Mouse (Mus musculus) CH12.LX (cell line): ENCODE measurements around the gene Pklr. TPM values are rescaled to one million over a fixed set of nuclear protein-coding genes. Genes with fewer than 3 reads are reported as not detected.

Source experiments
- DNase-seq: peaks from one replicate; pipeline ENCODE4 v3.0.0-alpha.2; 2013; ENCODE audit errors: extremely low read depth
- H3K27ac ChIP-seq: 2 replicates; pipeline ENCODE4 v1.5.1; 2012; ENCODE audit warnings: low read depth, mild to moderate bottlenecking, control low read depth, moderate library complexity; ENCODE audit not compliant: insufficient read depth
- H3K27me3 ChIP-seq: replicated peaks from 2 replicates; pipeline ENCODE3; 2012; ENCODE audit warnings: inconsistent platforms
- H3K36me3 ChIP-seq, 2 experiments: replicated peaks in 1 of 2; 2 replicates each; pipeline versions ENCODE3 to v1.6.1; 2012; ENCODE audit warnings: inconsistent platforms in 1 of 2, low read length in 1 of 2, mild to moderate bottlenecking in 1 of 2, mixed read lengths in 1 of 2, moderate library complexity in 1 of 2; ENCODE audit not compliant: control insufficient read depth in 1 of 2, insufficient read depth in 1 of 2
- H3K4me1 ChIP-seq, 2 experiments: 2 replicates each; pipeline ENCODE4 v1.6.1; 2012; ENCODE audit warnings: inconsistent platforms in 1 of 2, moderate library complexity in 1 of 2; ENCODE audit not compliant: insufficient read depth in 2 of 2, control insufficient read depth in 1 of 2
- H3K4me2 ChIP-seq: 2 replicates; pipeline ENCODE4 v1.6.1; 2012; ENCODE audit warnings: low read depth, mild to moderate bottlenecking, control low read depth; ENCODE audit not compliant: poor library complexity, insufficient read depth, severe bottlenecking
- H3K4me3 ChIP-seq, 3 experiments: fragments of 150-350 bp in 1 of 3; sonication (generic) in 1 of 3; replicated peaks in 1 of 3; 2 replicates each; pipeline versions ENCODE3 to v1.5.1; 2011 to 2012; ENCODE audit warnings: low read depth in 2 of 3, low read length in 2 of 3, mild to moderate bottlenecking in 2 of 3, moderate library complexity in 2 of 3, control low read depth in 1 of 3, improper control_type of control experiment in 1 of 3, inconsistent platforms in 1 of 3, mixed read lengths in 1 of 3; ENCODE audit not compliant: poor library complexity in 1 of 3
- H3K79me2 ChIP-seq: replicated peaks from 2 replicates; pipeline ENCODE4 v1.6.1; 2012; ENCODE audit warnings: mild to moderate bottlenecking, moderate library complexity; ENCODE audit not compliant: control insufficient read depth, poor library complexity, insufficient read depth, severe bottlenecking; ENCODE audit errors: extremely low read depth
- H3K9ac ChIP-seq: 2 replicates; pipeline ENCODE4 v1.6.1; 2012; ENCODE audit warnings: low read depth, mild to moderate bottlenecking, control low read depth, moderate library complexity; ENCODE audit not compliant: insufficient read depth
- H3K9me3 ChIP-seq: replicated peaks from 2 replicates; pipeline ENCODE3; 2012; ENCODE audit warnings: low read length, inconsistent platforms, mixed read lengths
- BHLHE40 ChIP-seq: IDR thresholded peaks from 2 replicates; pipeline ENCODE4 v1.6.1; 2011; ENCODE audit warnings: mild to moderate bottlenecking, low read depth, low read length, improper control_type of control experiment
- CHD2 ChIP-seq: IDR thresholded peaks from 2 replicates; pipeline ENCODE4 v1.6.1; 2011; ENCODE audit warnings: low read length, improper control_type of control experiment
- CTCF ChIP-seq, 2 experiments: IDR thresholded peaks in 1 of 2; conservative IDR thresholded peaks in 1 of 2; 2 replicates each; pipeline ENCODE4 v1.5.1; 2011 to 2012; ENCODE audit warnings: low read depth in 2 of 2, low read length in 2 of 2, improper control_type of control experiment in 1 of 2, inconsistent platforms in 1 of 2, mild to moderate bottlenecking in 1 of 2, moderate library complexity in 1 of 2
- ETS1 ChIP-seq: conservative IDR thresholded peaks from 2 replicates; pipeline ENCODE4 v1.6.1; 2012; ENCODE audit warnings: low read depth, mild to moderate bottlenecking, inconsistent platforms, low read length, improper control_type of control experiment, moderate library complexity
- GABPA ChIP-seq: IDR thresholded peaks from 2 replicates; pipeline ENCODE4 v1.6.1; 2012; ENCODE audit warnings: low read depth, low read length, improper control_type of control experiment, inconsistent platforms; ENCODE audit not compliant: insufficient replicate concordance
- JUN ChIP-seq: IDR thresholded peaks from 2 replicates; pipeline ENCODE4 v1.6.1; 2011; ENCODE audit warnings: low read depth, mild to moderate bottlenecking, low read length, improper control_type of control experiment, moderate library complexity; ENCODE audit not compliant: insufficient read depth
- KAT2A ChIP-seq: IDR thresholded peaks from 2 replicates; pipeline ENCODE4 v1.6.1; 2012; ENCODE audit warnings: low read length, improper control_type of control experiment, inconsistent platforms; ENCODE audit not compliant: insufficient replicate concordance
- MAFK ChIP-seq: IDR thresholded peaks from 2 replicates; pipeline ENCODE4 v1.6.1; 2011; ENCODE audit warnings: low read length, improper control_type of control experiment; ENCODE audit not compliant: insufficient replicate concordance
- MAX ChIP-seq: IDR thresholded peaks from 2 replicates; pipeline ENCODE4 v1.6.1; 2011; ENCODE audit warnings: low read length, improper control_type of control experiment
- MEF2A ChIP-seq: IDR thresholded peaks from 2 replicates; pipeline ENCODE4 v1.6.1; 2014; ENCODE audit warnings: low read depth, mild to moderate bottlenecking, inconsistent platforms, low read length, improper control_type of control experiment, borderline replicate concordance
- NRF1 ChIP-seq: IDR thresholded peaks from 2 replicates; pipeline ENCODE4 v1.6.1; 2014; ENCODE audit warnings: low read depth, mild to moderate bottlenecking, inconsistent platforms, low read length, improper control_type of control experiment, moderate library complexity
- PAX5 ChIP-seq: IDR thresholded peaks from 2 replicates; pipeline ENCODE4 v1.6.1; 2012; ENCODE audit warnings: low read length, inconsistent platforms, mixed read lengths
- POLR2A ChIP-seq: IDR thresholded peaks from 2 replicates; pipeline ENCODE4 v1.6.1; 2011; ENCODE audit warnings: low read depth, mild to moderate bottlenecking, improper control_type of control experiment, low read length
- SIN3A ChIP-seq: IDR thresholded peaks from 2 replicates; pipeline ENCODE4 v1.6.1; 2012; ENCODE audit warnings: low read length, improper control_type of control experiment, inconsistent platforms
- TBP ChIP-seq: conservative IDR thresholded peaks from 2 replicates; pipeline ENCODE4 v1.6.1; 2011; ENCODE audit warnings: low read depth, low read length, improper control_type of control experiment
- TCF12 ChIP-seq: IDR thresholded peaks from 2 replicates; pipeline ENCODE4 v1.6.1; 2014; ENCODE audit warnings: low read depth, mild to moderate bottlenecking, inconsistent platforms, low read length, improper control_type of control experiment
- USF1 ChIP-seq: IDR thresholded peaks from 2 replicates; pipeline ENCODE4 v1.6.1; 2014; ENCODE audit warnings: low read depth, mild to moderate bottlenecking, inconsistent platforms, low read length, improper control_type of control experiment
- USF2 ChIP-seq: conservative IDR thresholded peaks from 2 replicates; pipeline ENCODE4 v1.6.1; 2011; ENCODE audit warnings: low read depth, low read length, improper control_type of control experiment
- ZC3H11A ChIP-seq: IDR thresholded peaks from 2 replicates; pipeline ENCODE4 v1.6.1; 2012; ENCODE audit warnings: low read depth, mild to moderate bottlenecking, inconsistent platforms, low read length, improper control_type of control experiment
- ZKSCAN1 ChIP-seq: IDR thresholded peaks from 2 replicates; pipeline ENCODE4 v1.6.1; 2012; ENCODE audit warnings: low read depth, inconsistent platforms, low read length, improper control_type of control experiment, borderline replicate concordance
- dilution Hi-C: fragments of 300-500 bp; cut with MboI; formaldehyde crosslinking; loops from 2 replicates; pipeline ENCODE4 v1.14.3; 2020; ENCODE audit warnings: low sequenced_read_pairs; ENCODE audit not compliant: extremely low pct_unique_long_range_greater_than_20kb, extremely low pct_ligation_motif_present
- in situ Hi-C: fragments of 300-500 bp; cut with MboI; formaldehyde crosslinking; loops from 3 replicates; pipeline ENCODE4 v1.14.3; 2019; ENCODE audit warnings: low sequenced_read_pairs, low pct_ligation_motif_present, low pct_unique_long_range_greater_than_20kb, mixed read lengths
- polyA plus RNA-seq: library from polyadenylated mRNA; unstranded; fragments of >175 nt; gene quantifications from 2 replicates; pipeline ENCODE4 v1.2.1, GENCODE M21; 2012; ENCODE audit warnings: low read depth; ENCODE audit not compliant: insufficient read length
- total RNA-seq, 2 experiments: library from RNA; depleted of rRNA; stranded (reverse); fragments of 300-350 nt in 1 of 2; fragments of >200 nt in 1 of 2; gene quantifications; 2 replicates each; pipeline ENCODE4 v1.2.3; 2012 to 2014

Gene Pklr
- total and polyA plus RNA-seq, 3 experiments, result not detected

GRCm38 (mm10) chr3:89187690-89188477 is 51.9 kb downstream of the Pklr start:
- Histone ChIP-seq H3K27ac (no peak overlapping the region), H3K9ac (no peak overlapping the region), H3K4me1 (no peaks in the 10 kb centered on the region), H3K36me3 (peaks cover 27 to 77% of the 10 kb centered on the region in 2 experiments), H3K4me2 (no peak overlapping the region), H3K9me3 (no peaks in the 10 kb centered on the region), H3K4me3 (no peak overlapping the region), H3K79me2 (no peaks in the 10 kb centered on the region), H3K27me3 (no peaks in the 10 kb centered on the region)
- TF ChIP-seq POLR2A (no peak), MAFK (no peak)
- DNase-seq, result no peak
- in situ Hi-C loops, result no loop called here
- dilution Hi-C loops, result no loop called here

GRCm38 (mm10) chr3:89188478-89188875 is 52.5 kb downstream of the Pklr start:
- Histone ChIP-seq H3K4me2 (no peak overlapping the region), H3K4me1 (no peaks in the 10 kb centered on the region), H3K27ac (no peak overlapping the region), H3K4me3 (no peak overlapping the region), H3K36me3 (peaks cover 21 to 72% of the 10 kb centered on the region in 2 experiments), H3K79me2 (no peaks in the 10 kb centered on the region), H3K9ac (no peak overlapping the region), H3K9me3 (no peaks in the 10 kb centered on the region), H3K27me3 (no peaks in the 10 kb centered on the region)
- TF ChIP-seq ZKSCAN1 (no peak), TBP (no peak), BHLHE40 (no peak), KAT2A (no peak), NRF1 (no peak), MAFK (no peak), ETS1 (no peak)
- in situ Hi-C loops, result no loop called here
- dilution Hi-C loops, result no loop called here
- DNase-seq, result no peak

GRCm38 (mm10) chr3:89190436-89190835 is 54.5 kb downstream of the Pklr start:
- Histone ChIP-seq H3K36me3 (peaks cover 21 to 54% of the 10 kb centered on the region in 2 experiments), H3K27me3 (no peaks in the 10 kb centered on the region), H3K79me2 (no peaks in the 10 kb centered on the region), H3K9me3 (no peaks in the 10 kb centered on the region)
- TF ChIP-seq BHLHE40 (no peak), KAT2A (no peak), TCF12 (no peak), CHD2 (no peak), JUN (no peak), ETS1 (no peak), NRF1 (no peak), ZC3H11A (no peak), MEF2A (no peak), POLR2A (no peak), USF1 (no peak), SIN3A (no peak), GABPA (no peak), CTCF (conservative IDR thresholded peaks at IDR 0.05 in 1 of 2, IDR thresholded peaks at IDR 0.05 in 1 of 2; ENCODE audit: low read depth in 2 of 2, low read length in 2 of 2) (no peak), PAX5 (no peak), MAX (no peak), ZKSCAN1 (no peak), TBP (no peak), USF2 (no peak), MAFK (no peak)
- TF ChIP-seq, all 38 proteins: peak for 0
- Histone ChIP-seq H3K4me2 (no peak overlapping the region), H3K9ac (no peak overlapping the region), H3K4me1 (peaks cover 0 to 3% of the 10 kb centered on the region in 2 experiments; a peak in 2 of 4 replicates), H3K4me3 (no peak overlapping the region), H3K27ac (no peak overlapping the region)
- dilution Hi-C loops (no loop called here), in situ Hi-C loops (no loop called here)
- DNase-seq, result no peak
